In the genomic region with DNA sequence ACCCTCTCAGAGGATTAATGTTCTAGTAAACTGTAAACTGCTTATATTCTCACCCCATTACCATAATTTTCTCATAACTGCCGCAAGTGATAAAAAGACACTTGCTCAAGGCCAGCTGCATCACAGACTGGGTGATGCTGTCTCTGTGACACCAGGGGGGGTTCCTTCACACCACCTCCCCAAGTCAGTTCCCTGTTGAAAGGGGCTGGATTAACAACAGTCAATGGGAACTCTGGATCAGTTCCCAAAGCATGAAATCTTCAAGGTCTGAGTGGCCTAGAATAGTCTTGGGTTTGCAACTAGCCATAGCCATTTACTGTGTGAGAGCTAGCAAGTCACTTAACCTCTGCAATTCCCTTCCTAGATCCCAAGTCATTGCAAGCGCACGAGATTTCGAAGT, we compare ENCODE assay signal across 17 mouse cellular contexts.
DNase-seq lines count a peak whose midpoint lies in the region; ATAC-seq lines count a peak whose summit lies in the region.
"Had no signal": no experiment of that assay in that cellular context is flagged by ENCODE, and none has a peak within 500 bp of the region (broad histone marks: within the 10 kb centered on the region; RNA-seq: fewer than 3 reads in every experiment).

No protein-coding gene starts in this region.

- ATAC-seq in hindbrain, embryonic 13.5 days (ENCODE audit: low FRiP score) = no peak
- ATAC-seq in hindbrain, embryonic 16.5 days = no peak
- peak; percentile 66 for ATAC-seq in forebrain, embryonic 16.5 days
- ATAC-seq: hindbrain, postnatal 0 days had no signal

- no peaks in the 10 kb centered on the region for H3K9me3 ChIP-seq in hindbrain, embryonic 13.5 days
- H3K9me3 ChIP-seq in hindbrain, embryonic 16.5 days (ENCODE audit: control insufficient read depth, low read length) = no peaks in the 10 kb centered on the region
- H3K9me3 ChIP-seq in forebrain, embryonic 16.5 days (ENCODE audit: control insufficient read depth, low read length) = no peaks in the 10 kb centered on the region
- H3K9me3 ChIP-seq: embryonic facial prominence, embryonic 12.5 days; heart, embryonic 13.5 days had no signal

- no peak overlapping the region for H3K4me3 ChIP-seq in hindbrain, embryonic 13.5 days
- H3K4me3 ChIP-seq in hindbrain, embryonic 16.5 days (ENCODE audit: low read length) = no peak overlapping the region
- H3K4me3 ChIP-seq in forebrain, embryonic 16.5 days (replicated peaks; ENCODE audit: low read length) = no peak overlapping the region
- H3K4me3 ChIP-seq: embryonic facial prominence, embryonic 12.5 days; heart, embryonic 13.5 days had no signal

- no peaks in the 10 kb centered on the region for H3K36me3 ChIP-seq in hindbrain, embryonic 13.5 days
- H3K36me3 ChIP-seq in hindbrain, embryonic 16.5 days (ENCODE audit: control insufficient read depth, insufficient read depth, low read length) = no peaks in the 10 kb centered on the region
- H3K36me3 ChIP-seq in forebrain, embryonic 16.5 days (ENCODE audit: control insufficient read depth, insufficient read depth) = no peaks in the 10 kb centered on the region
- H3K36me3 ChIP-seq: embryonic facial prominence, embryonic 12.5 days; G1E; heart, embryonic 13.5 days had no signal

- no peaks in the 10 kb centered on the region for H3K27me3 ChIP-seq in hindbrain, embryonic 13.5 days
- no peaks in the 10 kb centered on the region; the same call in 1 of the 2 replicates for H3K27me3 ChIP-seq in hindbrain, embryonic 16.5 days (replicated peaks; ENCODE audit: control insufficient read depth, insufficient read depth, low read length)
- H3K27me3 ChIP-seq in forebrain, embryonic 16.5 days (replicated peaks; ENCODE audit: control insufficient read depth, insufficient read depth, low read length) = no peaks in the 10 kb centered on the region

- peak; percentile 10 to 49 for DNase-seq in lung, postnatal 4 days
- no peak for DNase-seq in lung, postnatal 14 days
- DNase-seq in kidney, postnatal 25 days = no peak
- DNase-seq: adrenal gland, adult 8-10 months; cerebellum, adult 11-12 months; cerebellum, adult 9-10 months; cerebellum, postnatal 25 days; gastrocnemius, postnatal 36 days; heart, adult 11 months; heart, postnatal 36 days had no signal

- 0 out of 2 replicates have a peak overlapping the region, but pooled peaks have one; percentile 13 for H3K27ac ChIP-seq in hindbrain, embryonic 13.5 days
- no peak overlapping the region for H3K27ac ChIP-seq in hindbrain, embryonic 16.5 days (ENCODE audit: low read depth, low read length)
- peak overlapping the region; percentile 45; the same call in 1 of the 2 replicates for H3K27ac ChIP-seq in forebrain, embryonic 16.5 days (ENCODE audit: low read length)
- H3K27ac ChIP-seq: embryonic facial prominence, embryonic 12.5 days; heart, embryonic 13.5 days; hindbrain, postnatal 0 days had no signal

- no peak overlapping the region for H3K9ac ChIP-seq in hindbrain, embryonic 13.5 days
- no peak overlapping the region for H3K9ac ChIP-seq in hindbrain, embryonic 16.5 days (ENCODE audit: low read depth, low read length)
- H3K9ac ChIP-seq in forebrain, embryonic 16.5 days (replicated peaks; ENCODE audit: low read depth, low read length) = no peak overlapping the region
- H3K9ac ChIP-seq: embryonic facial prominence, embryonic 12.5 days; heart, embryonic 13.5 days had no signal

- 86% methylated on average over 4 of the region's 4 CpGs for WGBS in hindbrain, embryonic 13.5 days
- whole genome bisulfite sequencing in hindbrain, embryonic 16.5 days = 82% methylated on average over 4 of the region's 4 CpGs
- 68% methylated on average over 4 of the region's 4 CpGs for WGBS in forebrain, embryonic 16.5 days

- H3K4me1 ChIP-seq in hindbrain, embryonic 13.5 days (replicated peaks) = peaks cover 21% of the 10 kb centered on the region
- peaks cover 6% of the 10 kb centered on the region; the same call in 1 of the 2 replicates for H3K4me1 ChIP-seq in hindbrain, embryonic 16.5 days (ENCODE audit: control insufficient read depth, insufficient read depth, low read depth, low read length)
- peaks cover 23% of the 10 kb centered on the region for H3K4me1 ChIP-seq in forebrain, embryonic 16.5 days (replicated peaks; ENCODE audit: control insufficient read depth, insufficient read depth, low read length)
- H3K4me1 ChIP-seq: embryonic facial prominence, embryonic 12.5 days; heart, embryonic 13.5 days had no signal

- no peak overlapping the region for H3K4me2 ChIP-seq in hindbrain, embryonic 13.5 days
- H3K4me2 ChIP-seq in hindbrain, embryonic 16.5 days (ENCODE audit: low read length) = no peak overlapping the region
- H3K4me2 ChIP-seq in forebrain, embryonic 16.5 days (ENCODE audit: low read length) = no peak overlapping the region
- H3K4me2 ChIP-seq: embryonic facial prominence, embryonic 12.5 days; heart, embryonic 13.5 days had no signal

Comparison
In these comparisons a context has a peak if more than half of its experiments do, and no peak if none do; other contexts are left out.
1. DNase-seq: peak in lung, postnatal 4 days (2 of 2); none in lung, postnatal 14 days (single experiment) and kidney, postnatal 25 days (0 of 2).